Mouse (Mus musculus): Measurements from ENCODE around the gene Dlg1.
"Not testable (repeated sequence)": the region's sequence is repeated elsewhere in the genome, so short reads cannot be mapped to it uniquely, and the experiment has no call there.

Dlg1 gene

DNA sequence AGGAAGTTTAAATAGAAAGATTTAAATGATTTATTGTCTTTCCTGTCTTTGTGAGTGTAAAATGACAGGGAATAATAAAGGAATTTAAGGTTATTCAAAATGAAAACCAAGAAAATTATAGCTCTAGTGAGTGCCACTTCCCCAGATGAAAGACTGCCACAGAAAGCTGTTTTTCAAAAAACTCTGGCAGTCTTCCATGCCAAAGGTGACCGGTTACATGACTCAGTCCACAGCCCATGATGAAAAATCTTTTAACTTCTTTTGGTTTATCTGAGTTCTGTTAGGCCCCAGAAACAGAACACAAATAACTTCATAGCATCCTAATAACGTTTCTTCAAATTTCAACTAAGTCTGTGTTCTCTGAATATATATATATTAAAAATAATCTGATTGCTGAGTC, 7.7 kb upstream of the Dlg1 start:
- no peak for DNase-seq (ENCODE audit: low read depth, low spot score)

DNA sequence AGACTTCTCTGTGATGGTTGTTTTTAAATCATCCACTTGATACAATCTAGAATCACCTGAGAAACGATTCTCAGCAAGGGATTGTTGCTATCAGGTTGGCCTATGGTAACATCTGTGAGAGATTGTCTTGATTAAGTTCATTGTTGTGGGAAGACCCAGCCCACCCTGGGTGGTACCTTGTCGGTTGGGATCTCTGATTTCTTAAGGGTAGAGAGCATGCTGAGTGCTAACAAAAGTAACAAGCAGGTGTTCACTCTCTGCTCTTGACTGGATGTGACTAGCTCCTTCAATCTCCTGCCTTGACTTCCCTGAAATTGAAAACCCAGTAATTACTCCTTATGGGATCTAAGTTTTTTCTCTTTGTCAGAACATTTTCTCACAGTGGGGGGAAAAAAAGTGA, 5.7 kb upstream of the Dlg1 start:
- no peak for DNase-seq (ENCODE audit: low read depth, low spot score)

DNA sequence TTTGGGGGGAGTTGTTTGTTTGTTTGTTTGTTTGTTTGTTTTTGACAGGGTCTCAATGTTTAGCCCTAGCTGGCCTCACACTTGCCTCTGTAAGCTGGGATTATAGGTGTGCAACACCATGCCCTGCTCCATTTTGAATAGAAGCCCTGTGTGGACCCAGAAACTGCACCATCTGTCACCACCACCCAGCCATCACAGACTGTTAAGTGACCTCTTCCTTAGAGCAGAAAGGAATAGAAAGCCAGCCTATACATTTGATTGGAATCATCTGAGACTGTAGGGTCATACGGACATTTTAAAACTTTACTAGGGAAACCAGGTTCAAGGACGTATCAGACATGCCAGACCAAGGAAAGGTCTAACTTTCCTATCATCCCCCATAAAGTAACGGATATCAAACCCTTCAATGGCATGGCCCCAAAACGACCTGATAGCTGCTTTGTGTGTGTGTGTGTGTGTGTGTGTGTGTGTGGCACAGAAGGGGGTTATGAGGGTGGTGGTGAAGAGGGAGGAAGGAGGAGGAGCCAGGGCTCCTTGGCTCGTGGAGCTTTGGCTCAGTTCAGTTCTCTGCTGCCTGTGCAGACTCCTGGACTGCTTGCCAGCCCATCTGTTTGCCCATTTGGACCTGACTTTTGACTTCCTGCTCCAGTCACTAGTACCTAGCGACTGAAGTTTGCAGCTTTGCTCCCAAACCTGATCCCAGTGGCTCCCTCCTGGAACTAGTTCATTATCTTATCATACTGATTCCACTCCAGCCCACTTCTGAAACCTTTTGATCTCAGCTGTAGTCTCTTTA, 4.5 kb upstream of the Dlg1 start:
- DNase-seq (ENCODE audit: low read depth, low spot score), result no peak

DNA sequence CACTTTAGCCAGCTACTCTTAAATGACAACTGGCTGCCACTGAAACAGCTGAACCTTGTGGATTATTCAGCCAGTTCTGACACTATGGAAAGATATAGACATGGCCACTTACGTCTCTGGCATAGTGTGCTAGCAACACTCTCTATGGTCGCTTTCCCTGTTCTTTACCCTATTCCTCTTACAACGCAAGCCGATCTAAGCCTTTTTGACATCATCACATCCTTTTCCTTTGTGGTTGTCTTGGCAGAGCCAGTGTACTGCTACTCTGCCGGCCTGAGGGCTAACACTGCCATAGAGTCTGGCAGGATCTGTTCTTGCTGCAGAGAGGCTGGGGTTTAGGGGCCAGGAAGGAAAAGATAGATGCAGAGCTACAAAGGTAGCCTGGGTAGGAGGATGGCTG, 3.8 kb upstream of the Dlg1 start:
- no peak for DNase-seq (ENCODE audit: low read depth, low spot score)

DNA sequence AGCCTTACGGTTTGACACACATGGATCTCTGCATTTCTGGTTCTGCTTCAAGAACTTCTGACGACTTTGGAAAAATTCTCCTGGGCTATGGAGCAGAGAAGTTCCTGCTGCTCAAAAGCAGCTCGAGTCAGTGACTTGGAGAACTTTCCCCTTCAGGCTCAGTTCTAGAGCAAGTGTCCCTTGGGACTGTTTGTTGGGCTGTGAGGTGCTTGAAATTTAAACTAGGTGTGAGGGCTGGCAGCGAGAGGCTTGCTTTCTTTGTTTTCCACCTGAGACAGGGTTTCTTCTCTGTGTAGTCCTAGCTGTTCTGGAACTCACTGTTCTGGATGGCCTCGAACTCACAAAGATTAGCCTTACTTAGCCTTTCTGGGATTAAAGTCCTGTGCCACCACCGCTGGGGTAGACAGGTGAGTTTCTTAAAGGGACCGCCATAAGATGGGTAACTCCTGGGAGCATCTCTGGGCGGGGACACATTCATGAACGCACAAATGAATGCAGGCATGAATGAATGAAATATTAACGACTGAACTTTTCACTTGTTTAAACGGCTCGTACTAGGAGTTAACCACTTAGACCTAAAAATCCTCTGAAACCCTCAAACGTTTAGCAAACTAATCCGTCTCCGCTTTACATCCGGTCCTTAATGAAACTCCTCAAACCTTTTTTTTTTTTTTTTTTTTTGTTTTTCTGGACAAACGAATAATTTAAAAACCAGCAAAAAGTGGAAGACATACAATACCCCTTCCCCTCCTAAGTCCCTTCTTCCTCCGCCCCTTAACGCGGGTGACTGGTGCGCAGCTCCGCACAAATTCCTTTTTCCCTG, 476 bp upstream of the Dlg1 start:
- no peak for DNase-seq (ENCODE audit: low read depth, low spot score)

DNA sequence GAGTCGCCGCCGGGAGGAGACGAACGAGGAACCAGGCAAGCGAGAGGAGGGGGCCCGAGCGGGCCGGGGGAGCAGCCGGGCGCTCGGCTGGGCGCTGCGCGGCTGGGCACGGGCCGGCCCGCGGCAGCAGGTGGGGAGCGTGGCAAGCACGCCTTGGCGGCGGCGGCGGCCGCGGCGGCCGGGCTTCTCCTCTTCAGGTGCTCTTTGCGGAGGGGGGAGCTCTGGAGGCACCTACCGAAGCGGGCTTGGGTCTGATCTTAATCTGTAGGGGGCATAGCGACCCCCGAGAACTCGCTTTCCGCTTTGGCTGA, 999 bp downstream of the Dlg1 start:
- no peak for DNase-seq (ENCODE audit: low read depth, low spot score)

DNA sequence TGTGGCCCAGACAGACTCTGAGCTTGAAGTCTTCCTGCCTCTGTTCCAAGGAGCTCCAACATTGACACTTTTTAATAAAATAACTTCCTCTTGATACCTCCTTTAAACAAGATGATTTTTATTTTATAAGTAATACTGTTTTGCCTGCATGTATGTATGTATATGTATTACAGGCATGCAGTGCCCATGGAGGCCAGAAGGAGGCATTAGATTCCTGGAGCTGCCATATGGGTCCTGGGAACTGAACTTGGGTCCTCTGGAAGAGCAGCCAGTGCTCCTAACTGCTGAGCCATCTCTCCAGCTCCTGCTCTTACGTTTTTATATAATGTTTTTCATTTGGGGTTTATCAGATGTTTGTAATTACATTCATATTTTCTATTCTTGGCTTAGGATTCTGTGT, 9.0 kb downstream of the Dlg1 start:
- no peak for DNase-seq (ENCODE audit: low read depth, low spot score)

DNA sequence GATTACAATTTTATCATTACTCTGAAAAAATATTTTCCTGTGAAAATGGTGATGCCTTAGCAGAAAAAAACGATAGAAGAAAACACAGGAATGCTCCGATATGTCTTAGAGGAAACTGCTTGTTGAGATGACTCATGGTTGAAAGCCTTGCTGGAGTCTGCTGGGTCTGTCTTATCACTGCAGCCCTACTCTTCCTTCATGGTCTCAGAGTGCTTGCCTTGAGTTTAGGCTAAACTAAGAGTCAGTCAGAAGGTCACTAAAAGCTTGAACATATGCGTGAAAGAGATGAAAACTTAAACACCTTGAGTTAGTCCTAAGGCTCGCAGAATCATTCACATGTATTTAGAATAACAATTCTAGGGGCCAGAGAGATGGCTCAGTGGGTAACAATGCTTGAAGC, 14.2 kb downstream of the Dlg1 start:
- DNase-seq (ENCODE audit: low read depth, low spot score), result no peak

DNA sequence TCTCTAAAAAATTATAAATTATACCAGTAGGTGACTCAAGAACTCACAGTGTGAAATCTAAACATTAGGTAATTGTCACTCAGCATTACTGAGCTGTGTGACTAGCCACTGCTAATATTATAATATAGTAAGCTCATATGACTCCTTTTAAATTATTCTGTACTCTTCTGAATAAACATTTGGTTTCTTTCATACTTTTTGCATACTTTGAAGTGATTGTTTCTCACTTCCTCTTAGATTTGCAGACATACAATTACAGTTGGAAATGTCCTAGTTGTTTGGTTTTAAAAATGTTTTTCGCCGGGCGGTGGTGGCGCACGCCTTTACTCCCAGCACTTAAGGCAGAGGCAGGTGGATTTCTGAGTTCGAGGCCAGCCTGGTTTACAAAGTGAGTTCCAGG, 19.0 kb downstream of the Dlg1 start:
- DNase-seq (ENCODE audit: low read depth, low spot score), result no peak

DNA sequence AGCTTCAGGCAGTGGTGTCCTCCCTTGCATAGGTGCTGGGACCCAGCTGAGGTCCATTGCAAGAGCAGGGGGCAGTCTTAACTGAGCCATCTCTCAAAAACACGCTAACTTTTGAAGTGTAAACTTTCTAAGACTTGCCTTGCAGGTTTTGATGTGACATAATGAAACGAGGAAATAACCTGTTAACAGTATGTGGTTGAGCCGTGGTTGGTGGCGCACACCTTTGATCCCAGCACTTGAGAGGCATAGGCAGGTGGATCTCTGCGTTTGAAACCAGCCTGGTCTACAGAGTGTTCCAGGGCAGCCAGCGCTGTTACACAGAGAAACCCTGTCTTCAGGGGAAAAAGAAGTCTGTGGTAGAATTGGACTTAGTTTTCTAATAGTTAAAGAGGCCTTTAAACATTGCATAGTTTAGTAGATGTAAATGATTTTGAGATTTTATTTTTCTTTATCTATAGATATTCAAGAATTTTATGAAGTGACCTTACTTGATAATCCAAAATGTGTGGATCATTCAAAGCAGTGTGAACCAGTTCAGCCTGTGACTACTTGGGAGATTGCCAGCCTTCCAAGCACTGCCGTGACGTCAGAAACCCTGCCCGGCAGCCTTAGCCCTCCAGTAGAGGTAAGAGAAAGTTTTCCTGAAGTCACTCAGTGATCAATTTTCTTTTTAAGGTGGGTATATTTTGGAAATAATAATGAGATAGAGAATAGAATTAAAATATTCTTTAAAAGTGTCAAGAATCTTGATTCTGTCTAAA, 20.6 kb downstream of the Dlg1 start:
- DNase-seq (ENCODE audit: low read depth, low spot score), result no peak

DNA sequence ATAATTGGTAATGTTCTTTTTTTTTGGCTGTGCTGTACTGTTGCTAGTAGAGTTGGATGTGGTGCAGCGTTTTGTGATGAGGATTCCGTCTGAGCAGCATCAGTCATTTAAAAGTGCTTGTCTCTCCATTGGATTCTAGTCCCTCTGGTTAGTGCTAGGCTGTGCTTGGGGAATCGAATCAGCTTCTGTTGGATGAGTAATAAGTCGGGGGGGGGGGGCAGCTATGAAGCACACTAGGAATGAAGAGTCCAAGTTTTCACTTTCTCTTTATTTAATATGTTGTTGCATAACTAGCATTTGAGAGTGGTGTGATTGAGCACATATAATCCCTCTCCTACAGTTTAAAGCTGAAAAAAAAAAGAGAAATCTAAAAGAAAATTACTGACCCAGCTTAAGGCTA, 21.5 kb downstream of the Dlg1 start:
- DNase-seq (ENCODE audit: low read depth, low spot score), result no peak

DNA sequence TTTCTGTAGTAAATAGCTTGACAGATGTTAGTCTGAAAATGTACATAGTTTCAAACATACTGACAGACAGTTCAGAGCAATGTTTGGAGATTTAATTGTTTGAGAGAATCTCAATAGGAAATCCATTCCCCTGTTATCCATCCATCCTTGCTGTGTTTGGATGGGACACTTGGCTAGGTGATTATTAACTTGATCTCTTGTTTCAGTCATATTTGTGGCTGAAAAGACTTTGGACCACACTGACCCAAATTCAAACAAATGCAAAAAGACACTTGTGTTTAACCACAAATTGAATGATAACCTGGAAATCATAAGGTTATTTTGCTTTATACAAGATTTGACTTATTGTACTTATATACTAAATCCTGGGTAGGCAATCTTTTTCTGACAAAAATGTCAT, 24.5 kb downstream of the Dlg1 start:
- DNase-seq (ENCODE audit: low read depth, low spot score), result no peak

DNA sequence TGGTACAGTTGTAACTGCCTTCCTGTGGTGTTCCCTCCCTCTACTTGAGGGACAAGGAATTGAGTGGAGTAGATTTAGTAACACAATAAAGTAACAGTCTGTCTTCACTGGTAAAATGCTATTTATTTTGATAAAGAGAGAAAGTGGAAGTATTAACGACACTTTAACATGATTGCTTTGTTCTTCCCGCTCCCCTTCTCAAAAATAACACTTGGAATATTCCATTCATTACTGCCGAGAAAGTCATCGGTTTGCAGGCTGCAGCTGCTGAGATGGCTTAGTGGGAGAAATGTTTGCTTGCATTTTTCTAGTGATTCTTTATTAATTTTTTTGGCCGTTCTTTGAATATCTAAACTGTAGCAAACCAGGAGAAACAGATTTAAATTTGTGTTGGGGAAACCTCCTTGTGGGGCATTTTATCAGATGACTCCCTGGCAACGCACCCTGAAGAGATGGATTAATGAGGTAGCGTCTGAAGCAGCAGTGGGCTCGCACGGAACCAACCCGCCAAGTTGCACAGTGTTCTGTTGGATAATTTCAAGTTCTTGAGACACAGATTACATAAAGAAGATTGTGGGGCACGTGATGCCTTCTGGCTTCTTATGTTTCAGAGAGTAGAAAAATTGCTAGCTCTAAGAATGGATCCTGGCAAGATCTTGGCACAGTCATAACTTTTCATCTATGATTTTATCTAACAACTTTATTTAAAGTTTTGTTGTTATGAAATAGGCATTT, 32.2 kb downstream of the Dlg1 start:
- DNase-seq (ENCODE audit: low read depth, low spot score), result peak; percentile 20

DNA sequence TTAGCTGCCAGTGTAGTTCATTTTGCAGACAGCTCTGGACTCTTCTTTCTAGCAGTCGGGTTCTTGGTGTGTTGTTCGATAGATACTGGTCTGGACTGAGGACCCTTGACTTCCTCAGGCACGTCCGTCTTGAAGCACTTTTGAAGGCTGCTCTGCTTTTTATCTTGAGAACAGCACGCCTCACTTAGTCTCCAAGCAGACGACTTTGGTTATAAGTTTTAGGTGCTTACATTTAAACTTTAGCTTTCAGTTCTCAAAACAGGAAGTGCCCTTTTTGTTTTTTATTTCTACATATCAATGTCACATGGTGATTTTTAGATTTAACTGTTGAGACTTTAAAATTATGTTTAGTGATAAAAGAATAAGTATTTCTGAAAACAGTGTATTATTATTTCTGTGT, 33.1 kb downstream of the Dlg1 start:
- no peak for DNase-seq (ENCODE audit: low read depth, low spot score)

DNA sequence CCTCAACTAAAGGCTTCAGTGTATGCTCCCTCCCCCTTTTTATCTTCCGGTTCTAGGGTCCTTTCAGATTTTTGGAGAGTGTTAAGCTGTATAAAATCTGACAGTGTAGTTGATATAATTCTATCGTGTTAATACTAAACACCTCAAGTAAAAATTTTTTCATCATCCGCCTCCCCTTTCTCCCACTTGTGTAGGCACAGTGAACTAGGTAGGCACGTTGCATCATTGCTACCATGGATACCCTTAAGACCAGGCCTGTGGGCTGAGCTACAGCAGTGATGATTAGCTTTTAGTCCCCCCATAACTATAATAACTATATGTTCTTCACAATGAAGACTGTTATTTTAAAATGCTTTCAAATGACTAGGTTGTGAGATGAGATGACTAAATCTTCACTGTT, 34.1 kb downstream of the Dlg1 start:
- no peak for DNase-seq (ENCODE audit: low read depth, low spot score)

DNA sequence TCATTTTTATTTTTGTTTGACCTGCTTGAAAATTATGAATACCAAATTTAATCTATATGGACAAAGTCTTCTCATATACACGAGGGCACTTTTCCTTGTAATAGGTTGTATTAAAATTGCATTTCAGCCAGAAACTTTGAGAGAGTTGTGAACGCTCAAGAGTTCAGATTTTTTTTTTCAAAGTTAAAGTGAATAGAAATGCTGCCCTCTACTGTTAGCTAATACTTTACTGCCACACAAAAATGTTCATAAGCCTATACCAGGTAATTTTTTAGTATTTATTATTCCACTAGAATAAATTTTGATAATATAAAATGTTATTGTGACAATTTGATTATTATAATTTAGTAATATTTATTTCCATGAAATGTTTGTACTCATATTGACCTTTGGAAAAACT, 42.0 kb downstream of the Dlg1 start:
- DNase-seq (ENCODE audit: low read depth, low spot score), result no peak

DNA sequence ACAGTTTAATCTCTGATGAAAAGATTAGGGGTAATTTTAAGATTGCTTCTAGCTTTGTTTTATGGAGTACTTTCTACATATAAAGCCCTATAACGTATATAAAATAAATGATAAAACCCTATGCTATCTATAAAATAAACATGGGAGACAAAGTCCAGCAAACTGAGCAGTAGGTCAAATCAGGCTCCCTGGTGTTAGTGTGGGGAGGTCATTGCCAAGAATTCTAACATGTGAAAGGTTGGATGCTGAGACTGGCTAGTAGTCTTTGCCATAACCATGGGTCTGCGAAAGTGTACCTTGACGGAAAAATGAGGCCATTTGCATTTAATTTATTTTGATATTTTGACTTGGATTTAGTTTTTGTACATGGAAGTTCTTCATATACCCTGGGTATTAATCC, 42.7 kb downstream of the Dlg1 start:
- no peak for DNase-seq (ENCODE audit: low read depth, low spot score)

DNA sequence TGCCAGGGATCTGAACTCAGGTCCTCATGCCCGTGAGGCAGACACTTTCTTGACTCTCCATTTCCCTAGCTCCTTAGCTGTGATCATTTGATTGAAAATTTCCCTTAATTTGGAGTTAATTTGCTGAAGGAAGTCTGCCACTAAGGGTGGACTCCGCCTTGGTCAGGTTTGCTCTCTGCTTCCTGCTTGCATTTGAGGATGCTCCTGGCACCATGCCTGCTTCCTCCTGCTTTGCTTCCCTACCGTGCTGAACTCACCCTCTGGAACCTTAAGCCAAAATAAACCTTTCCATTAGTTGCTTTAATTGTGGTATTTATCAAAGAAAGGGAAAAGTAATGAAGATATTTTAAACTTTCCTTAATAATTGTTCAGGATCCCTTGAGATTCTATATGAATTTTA, 44.1 kb downstream of the Dlg1 start:
- DNase-seq (ENCODE audit: low read depth, low spot score), result no peak

DNA sequence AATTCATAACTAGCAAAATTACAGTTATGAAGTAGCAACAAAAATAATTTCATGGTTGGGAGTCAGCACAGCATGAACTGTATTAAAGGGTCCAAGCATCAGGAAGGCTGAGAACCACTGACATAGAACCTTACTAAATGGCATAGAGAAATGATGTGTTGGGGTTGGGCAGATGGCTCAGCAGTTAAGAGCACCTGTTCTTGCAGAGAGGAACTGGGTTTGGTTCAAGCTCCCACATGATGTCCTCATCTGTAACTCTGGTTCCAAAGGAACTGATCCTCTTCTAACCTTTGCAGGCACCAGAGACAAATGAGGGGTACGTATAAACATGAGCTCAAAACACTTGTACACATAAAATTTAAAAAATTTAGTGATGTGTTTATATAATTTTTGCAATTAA, 59.7 kb downstream of the Dlg1 start:
- DNase-seq (ENCODE audit: low read depth, low spot score), result peak; percentile 27

DNA sequence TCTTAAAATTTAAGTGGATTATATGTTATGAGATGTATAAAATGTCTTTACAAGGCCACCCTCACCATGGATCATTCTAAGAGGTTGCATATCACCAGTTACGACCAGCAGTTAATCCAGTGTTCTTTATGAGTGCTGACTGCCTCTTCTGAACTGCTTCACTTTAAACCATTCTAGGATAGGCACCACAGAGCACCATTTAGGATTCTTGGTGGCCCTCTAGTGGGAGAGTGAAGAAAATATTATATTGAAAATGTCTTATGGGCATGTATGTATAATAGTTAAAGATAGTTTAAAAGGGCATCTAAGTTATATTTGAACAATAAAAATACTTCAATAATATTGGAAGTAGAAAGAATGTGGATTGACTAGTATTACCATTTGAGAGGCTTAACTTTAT, 60.9 kb downstream of the Dlg1 start:
- DNase-seq (ENCODE audit: low read depth, low spot score), result peak; percentile 20

DNA sequence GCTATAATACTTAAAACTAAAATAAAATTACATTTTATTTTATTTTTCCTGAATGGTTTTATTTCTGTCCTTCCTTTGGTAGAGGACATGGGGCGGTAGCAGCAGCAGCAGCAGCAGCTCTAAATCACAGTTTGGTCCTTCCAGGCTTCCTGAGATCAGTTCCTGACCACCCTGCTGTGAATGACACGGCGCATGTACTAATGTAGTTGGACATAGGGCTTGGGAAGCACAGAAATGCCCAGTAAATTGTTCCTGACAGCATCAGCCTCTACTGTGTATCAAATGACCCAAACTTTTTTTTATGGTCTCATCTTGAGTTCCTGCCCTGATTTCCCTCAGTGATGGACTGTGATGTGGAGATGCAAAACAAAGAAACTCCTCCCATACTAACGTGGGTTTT, 61.6 kb downstream of the Dlg1 start:
- no peak for DNase-seq (ENCODE audit: low read depth, low spot score)

DNA sequence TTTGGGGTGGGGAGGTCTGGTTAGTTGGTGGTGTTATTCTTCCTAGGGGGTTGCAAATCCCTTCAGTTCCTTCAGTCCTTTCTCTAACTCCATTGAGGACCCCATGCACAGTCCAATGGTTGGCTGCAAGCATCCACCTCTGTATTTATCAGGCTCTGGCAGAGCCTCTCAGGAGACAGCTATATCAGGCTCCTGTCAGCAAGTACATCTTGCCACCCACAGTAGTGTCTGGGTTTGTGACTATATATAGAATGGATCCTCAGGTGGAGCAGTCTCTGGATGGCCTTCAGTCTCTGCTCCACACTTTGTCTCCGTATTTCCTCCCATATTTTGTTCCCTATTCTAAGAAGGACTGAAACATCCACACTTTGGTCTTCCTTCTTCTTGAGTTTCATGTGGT, 67.7 kb downstream of the Dlg1 start:
- not testable (repeated sequence) for DNase-seq (ENCODE audit: low read depth, low spot score)
